ENCODE assay signal across 9 mouse cellular contexts in genomic region chr6:140714905-140715365, GRCm38 (mm10). TPM values are rescaled to one million over a fixed set of nuclear protein-coding genes. Genes with fewer than 3 reads are reported as not detected.
A peak's percentile ranks its signal among the peaks of the same experiment; 100 is the strongest.
DNase-seq lines count a peak whose midpoint lies in the region; ATAC-seq and TF ChIP-seq lines count a peak whose summit lies in the region.
"Had no signal": no experiment of that assay in that cellular context is flagged by ENCODE, and none has a peak within 500 bp of the region (broad histone marks: within the 10 kb centered on the region; RNA-seq: fewer than 3 reads in every experiment).

No protein-coding gene starts in this region.

- no peak for TF ChIP-seq POLR2A in bone marrow, adult 2 months (IDR thresholded peaks at IDR 0.05; ENCODE audit: borderline replicate concordance, control insufficient read depth, low read depth, low read length)
- TF ChIP-seq POLR2A in embryonic fibroblast, embryonic 13.5 days (IDR thresholded peaks at IDR 0.05; ENCODE audit: low read depth, low read length) = no peak

- no peak overlapping the region for H3K4me3 ChIP-seq in bone marrow, adult 2 months (replicated peaks; ENCODE audit: control insufficient read depth, low read depth, low read length)
- H3K4me3 ChIP-seq in embryonic fibroblast, embryonic 13.5 days (ENCODE audit: insufficient read depth, low read length) = no peak overlapping the region

- H3K4me1 ChIP-seq in bone marrow, adult 2 months (ENCODE audit: control insufficient read depth, insufficient read depth, low read length) = no peaks in the 10 kb centered on the region
- no peaks in the 10 kb centered on the region for H3K4me1 ChIP-seq in embryonic fibroblast, embryonic 13.5 days (ENCODE audit: control insufficient read depth, insufficient read depth, low read length)

- DNase-seq in heart, postnatal 10 days = peak; percentile 80 to 89
- peak; percentile 62 to 86 for DNase-seq in kidney, postnatal 36 days
- DNase-seq in lung, adult 18-20 months = peak; percentile 53 to 58
- DNase-seq in testis, postnatal 14 days (ENCODE audit: low spot score) = peak; percentile 20

- intact Hi-C loops in heart, postnatal 10 days (cut with DNase I) = loop anchor here (1.0 to 5.0 kb wide), 7 partner anchors 47 to 1082 kb away; no protein-coding TSS in a partner anchor

- 16% methylated on average over 10 of the region's 10 CpGs for whole genome bisulfite sequencing in bone marrow, adult 2 months

- peak; percentile 86 for ATAC-seq in CD4-positive, CD25-positive, alpha-beta regulatory T cell, adult 4 months
- peak; percentile 61; the same call in 1 of the 2 replicates for ATAC-seq in neutrophil, adult 5-6 weeks (ENCODE audit: extremely low read depth, insufficient number of reproducible peaks, low FRiP score, poor library complexity, severe bottlenecking)

- TF ChIP-seq CTCF in bone marrow, adult 2 months (IDR thresholded peaks at IDR 0.05; ENCODE audit: control insufficient read depth, insufficient read depth, low read length) = peak; percentile 85
- peak; percentile 95 for TF ChIP-seq CTCF in embryonic fibroblast, embryonic 13.5 days (IDR thresholded peaks at IDR 0.05; ENCODE audit: borderline replicate concordance, insufficient read depth, low read length)

- H3K27ac ChIP-seq in bone marrow, adult 2 months (ENCODE audit: control insufficient read depth, insufficient read depth, low read depth, low read length, poor library complexity) = no peak overlapping the region
- H3K27ac ChIP-seq in embryonic fibroblast, embryonic 13.5 days (ENCODE audit: insufficient read depth, low read length) = no peak overlapping the region

RNA-seq across cellular contexts. Expression of gene Gm11077, which starts 14.1 kb away (rescaled TPM):
- polyA plus RNA-seq in CD4-positive, CD25-positive, alpha-beta regulatory T cell, adult 4 months (2017; shearing (Covaris generic)) = not detected
- not detected in 2 replicates for polyA plus RNA-seq in bone marrow, adult 2 months (2011; ENCODE audit: insufficient read depth, insufficient read length, low replicate concordance, missing spikeins)
- not detected in 2 replicates for polyA plus RNA-seq in embryonic fibroblast, embryonic 13.5 days (2011; ENCODE audit: insufficient read length, low read depth, missing spikeins)
- total RNA-seq in heart, postnatal 10 days (2021) = not detected
- not detected in 2 replicates for total RNA-seq in neutrophil, adult 5-6 weeks (2017)
- polyA plus RNA-seq: gonadal fat pad, adult 2 months had no signal

Comparison
In these comparisons a context has a peak if more than half of its experiments do, and no peak if none do; other contexts are left out.
1. DNase-seq: peak in every context shown above with its lines; median percentile 84 in heart, postnatal 10 days; 74 in kidney, postnatal 36 days; 56 in lung, adult 18-20 months; 20 in testis, postnatal 14 days.